Mouse (Mus musculus) ES-E14 (cell line): ENCODE measurements around the gene Araf.

Source experiments
- CHD2 ChIP-seq: IDR thresholded peaks from 2 replicates; pipeline ENCODE4 v1.6.1; 2014; ENCODE audit warnings: mild to moderate bottlenecking, low read depth, low read length, inconsistent platforms
- ZC3H11A ChIP-seq: IDR thresholded peaks from 2 replicates; pipeline ENCODE4 v1.6.1; 2012; ENCODE audit warnings: low read depth, mild to moderate bottlenecking, inconsistent platforms, low read length, borderline replicate concordance
- ZNF384 ChIP-seq: IDR thresholded peaks from 2 replicates; pipeline ENCODE4 v1.6.1; 2012; ENCODE audit warnings: low read depth, low read length, inconsistent platforms

GRCm38 (mm10) chrX:20777619-20778018 lies 20.0 kb upstream of the Araf start:
- TF ChIP-seq CHD2 (no peak), ZNF384 (no peak), ZC3H11A (no peak)
